Mouse (Mus musculus) megakaryocyte progenitor cell, adult 5-6 weeks (primary cell): ENCODE results near the gene Ccnt1. TPM values are rescaled to one million over a fixed set of nuclear protein-coding genes. Genes with fewer than 3 reads are reported as not detected.

Source experiments
- ATAC-seq: replicated peaks from 2 replicates; pipeline ENCODE4 v1.8.0; 2016; ENCODE audit warnings: mild to moderate bottlenecking, moderate TSS enrichment, inconsistent platforms; ENCODE audit not compliant: poor library complexity
- total RNA-seq, 2 experiments: library from RNA; stranded (forward) in 1 of 2; stranded (reverse) in 1 of 2; fragments of 157-497, 149-512 nt in 1 of 2; fragments of 200-1000 nt in 1 of 2; gene quantifications; 2 replicates each; pipeline versions ENCODE4 v1.2.3 to v1.2.4; 2015 to 2017

Ccnt1 gene
- total RNA-seq, 2 experiments from 2014 or later, result 54.1 to 57.8 TPM

DNA sequence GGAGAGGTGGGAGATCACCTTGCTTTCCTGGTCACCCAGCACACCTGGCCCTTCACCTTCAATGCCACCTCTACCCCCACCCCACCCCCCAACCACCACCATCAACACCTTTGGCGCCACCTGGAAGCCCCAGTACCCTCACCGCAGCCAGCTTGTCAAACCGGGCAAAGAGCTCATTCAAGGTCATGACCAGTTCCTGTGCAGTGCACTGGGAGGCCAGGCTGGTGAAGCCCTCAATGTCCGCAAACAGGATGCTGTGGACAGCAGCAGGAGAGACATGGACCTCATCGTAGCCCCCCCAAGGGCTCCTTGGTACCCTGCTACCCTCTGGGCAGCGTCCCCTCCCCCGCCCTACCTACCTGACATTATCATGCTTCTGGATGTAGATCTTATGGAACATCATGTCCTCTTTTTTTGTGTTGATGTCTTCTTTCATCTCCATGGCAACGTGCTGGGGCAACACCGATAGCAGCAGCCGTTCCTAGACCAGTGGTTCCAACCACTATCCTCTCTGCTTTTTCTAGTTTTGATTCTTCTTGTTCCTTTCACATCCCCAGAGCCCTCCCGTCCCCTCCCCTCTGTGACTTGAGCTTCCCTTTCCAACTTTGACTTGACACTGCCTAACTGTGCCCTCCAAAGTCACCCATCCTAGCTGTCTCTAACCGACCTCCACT is 29.4 kb upstream of the Ccnt1 start:
- ATAC-seq, result no peak

DNA sequence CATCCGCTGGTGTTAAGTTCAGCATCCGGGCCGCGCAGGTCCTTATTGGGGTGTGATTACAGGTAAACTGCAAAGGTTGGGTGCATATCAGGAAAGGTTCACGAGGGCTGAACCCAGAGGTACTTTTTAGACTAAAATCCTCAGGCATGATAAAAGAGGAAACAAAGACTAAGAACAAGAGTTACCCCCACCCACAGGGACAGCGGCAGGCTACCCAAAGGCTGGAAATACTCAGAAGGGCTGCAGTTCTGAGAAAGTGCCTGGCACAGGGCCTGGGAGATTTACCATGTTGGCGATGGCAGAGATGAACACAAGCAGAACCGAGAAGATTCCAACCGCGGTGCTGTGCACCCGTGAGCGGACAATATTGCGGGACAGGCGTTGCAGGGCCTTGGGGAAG is 25.9 kb upstream of the Ccnt1 start:
- no peak for ATAC-seq

- ATAC-seq, result no peak
These were observed 24.3 kb upstream of the Ccnt1 start for GRCm38 (mm10) chr15:98595049-98595448.

GRCm38 (mm10) chr15:98594193-98594592 is 23.5 kb upstream of the Ccnt1 start:
- no peak for ATAC-seq

DNA sequence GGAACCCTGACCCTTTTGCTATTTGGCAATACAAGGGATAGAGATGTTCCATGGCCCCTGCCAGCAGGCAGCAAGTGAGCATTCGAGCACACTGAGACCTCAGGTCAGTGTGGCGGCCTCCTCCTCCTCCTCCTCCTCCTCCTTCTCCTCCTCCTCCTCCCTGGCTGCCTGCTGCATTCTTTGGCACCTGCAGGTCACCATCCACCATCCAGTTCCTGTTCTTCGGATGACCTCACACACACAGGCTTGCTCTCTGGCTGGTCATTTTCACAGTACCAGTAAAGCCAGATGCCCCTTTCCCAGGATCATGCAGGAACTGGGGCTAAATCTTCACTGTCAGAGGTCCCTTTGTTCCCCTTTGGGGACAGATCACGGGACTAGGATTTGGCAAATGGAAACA is 20.7 kb upstream of the Ccnt1 start:
- no peak for ATAC-seq

- peak; percentile 42 for ATAC-seq
These were observed 19.1 kb upstream of the Ccnt1 start for GRCm38 (mm10) chr15:98589640-98590336.

DNA sequence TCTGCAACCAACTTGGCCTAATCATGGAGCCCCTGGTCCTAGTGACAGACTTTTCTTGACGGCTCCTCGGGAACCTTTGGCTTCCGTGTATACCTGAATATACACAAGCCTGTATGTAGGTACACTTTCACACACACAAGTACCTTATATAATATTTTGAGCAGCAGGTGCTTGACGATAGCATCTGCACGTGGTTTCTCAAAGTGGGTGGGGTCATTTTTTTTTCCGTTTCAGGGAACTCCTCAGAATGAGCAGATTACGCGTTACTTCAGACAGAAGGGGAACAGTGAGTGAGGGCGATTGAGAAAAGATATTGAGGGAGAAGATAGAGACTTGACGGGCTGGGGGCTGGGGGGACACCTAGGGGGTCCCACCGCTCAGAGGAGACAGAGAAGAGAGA is 17.0 kb upstream of the Ccnt1 start:
- ATAC-seq, result peak; percentile 20; the same call in 1 of the 2 replicates

DNA sequence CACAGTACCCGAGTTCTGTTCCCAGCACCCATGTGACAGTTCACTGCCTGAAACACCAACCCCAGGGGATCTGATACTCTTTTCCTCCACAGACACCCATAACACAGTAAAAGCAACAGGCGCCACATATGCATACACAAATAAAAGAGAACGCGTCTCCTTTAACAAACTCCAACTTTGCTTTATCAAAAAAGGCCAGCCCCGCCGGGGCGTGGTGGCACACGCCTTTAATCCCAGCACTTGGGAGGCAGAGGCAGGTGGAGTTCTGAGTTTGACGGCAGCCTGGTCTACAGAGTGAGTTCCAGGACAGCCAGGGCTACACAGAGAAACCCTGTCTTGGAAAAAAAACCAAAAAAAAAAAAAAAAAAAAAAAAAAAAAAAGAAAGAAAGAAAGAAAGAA is 15.4 kb upstream of the Ccnt1 start:
- ATAC-seq, result 0 out of 2 replicates have a peak, but pooled peaks have one; percentile 30

DNA sequence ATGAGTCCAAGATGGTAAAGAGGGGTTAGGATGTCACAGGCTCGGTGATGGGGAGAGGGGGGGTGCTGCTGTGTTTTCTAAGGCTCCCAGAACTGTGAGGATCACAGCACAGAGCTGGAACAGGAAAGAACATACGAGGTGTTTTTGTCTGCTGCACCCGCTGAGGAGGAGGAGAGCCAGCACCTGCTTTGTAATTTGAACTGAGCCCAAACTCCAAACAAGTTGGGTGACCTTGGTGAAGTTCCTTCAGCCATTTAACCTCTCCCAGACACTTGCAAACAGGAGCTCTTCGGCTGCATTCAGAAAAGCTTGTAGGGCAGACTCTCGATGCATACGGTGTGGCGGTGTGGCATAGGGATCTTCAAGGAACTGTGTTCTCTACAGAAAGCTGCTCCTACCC is 14.7 kb upstream of the Ccnt1 start:
- no peak for ATAC-seq

DNA sequence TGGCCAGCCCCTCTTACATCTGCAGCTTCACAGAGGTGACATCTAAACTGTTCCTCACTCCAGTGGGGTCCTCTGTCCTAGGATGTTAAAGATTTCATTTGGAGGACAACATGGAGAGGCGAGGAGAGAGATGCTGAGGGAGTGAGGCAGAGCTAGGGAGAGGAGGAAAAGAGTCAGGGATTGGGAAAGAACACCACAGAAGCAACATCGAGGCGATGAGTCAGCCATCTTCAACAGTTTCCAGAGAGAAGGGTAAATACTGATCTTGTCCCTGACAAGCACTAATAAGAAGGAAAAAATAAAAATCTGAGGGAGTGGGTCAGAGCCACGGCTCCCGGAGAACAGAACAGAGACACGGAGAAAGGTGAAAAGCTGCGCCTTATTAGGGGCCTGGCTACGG is 12.3 kb upstream of the Ccnt1 start:
- ATAC-seq, result no peak

GRCm38 (mm10) chr15:98582410-98582809 is 11.7 kb upstream of the Ccnt1 start:
- ATAC-seq, result no peak

DNA sequence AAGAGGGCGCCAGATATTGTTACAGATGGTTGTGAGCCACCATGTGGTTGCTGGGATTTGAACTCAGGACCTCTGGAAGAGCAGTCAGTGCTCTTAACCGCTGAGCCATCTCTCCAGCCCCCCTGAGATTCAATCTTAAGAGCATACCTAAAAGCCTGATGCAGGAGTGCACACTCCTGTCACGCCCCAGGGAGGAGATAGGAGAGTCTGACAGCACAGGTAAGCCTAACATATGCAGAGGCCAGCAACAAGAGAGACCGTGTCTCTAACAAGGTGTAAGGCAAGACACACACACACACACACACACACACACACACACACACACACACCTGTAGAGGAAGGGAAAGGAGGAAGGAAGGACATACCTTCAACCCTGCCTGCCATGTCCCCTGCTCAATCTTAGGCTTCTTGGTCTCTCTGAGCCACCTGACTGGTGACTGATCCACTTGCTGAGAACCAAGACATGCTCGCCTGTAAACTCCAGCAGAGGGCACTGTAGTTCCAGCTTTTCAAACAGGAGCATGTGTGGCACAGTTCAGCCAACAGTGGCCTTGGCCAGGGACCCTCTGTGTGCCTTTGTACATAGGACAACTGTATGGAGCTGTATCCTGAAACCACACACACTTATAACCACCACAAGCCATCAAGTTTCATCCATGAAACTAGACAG is 9.2 kb upstream of the Ccnt1 start:
- ATAC-seq, result peak; percentile 99

DNA sequence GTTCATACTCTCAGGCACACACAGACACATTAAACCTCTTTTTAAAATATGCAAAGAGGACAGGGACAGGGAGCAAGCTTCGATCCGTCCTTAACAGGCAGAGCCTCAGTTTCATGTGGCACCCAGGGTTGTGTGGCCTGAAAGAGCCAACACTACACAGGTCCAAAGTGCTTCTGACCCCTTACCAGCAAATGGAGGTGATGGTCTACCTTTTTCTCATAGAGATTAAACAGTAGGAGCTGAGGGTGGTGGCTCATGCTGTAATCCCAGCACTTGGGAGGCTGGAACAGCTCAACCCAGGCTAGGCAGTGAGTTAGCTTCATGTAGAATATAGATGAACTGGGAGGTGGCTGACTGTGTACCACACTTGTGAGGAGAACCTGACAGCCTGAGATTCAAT is 8.6 kb upstream of the Ccnt1 start:
- no peak for ATAC-seq

DNA sequence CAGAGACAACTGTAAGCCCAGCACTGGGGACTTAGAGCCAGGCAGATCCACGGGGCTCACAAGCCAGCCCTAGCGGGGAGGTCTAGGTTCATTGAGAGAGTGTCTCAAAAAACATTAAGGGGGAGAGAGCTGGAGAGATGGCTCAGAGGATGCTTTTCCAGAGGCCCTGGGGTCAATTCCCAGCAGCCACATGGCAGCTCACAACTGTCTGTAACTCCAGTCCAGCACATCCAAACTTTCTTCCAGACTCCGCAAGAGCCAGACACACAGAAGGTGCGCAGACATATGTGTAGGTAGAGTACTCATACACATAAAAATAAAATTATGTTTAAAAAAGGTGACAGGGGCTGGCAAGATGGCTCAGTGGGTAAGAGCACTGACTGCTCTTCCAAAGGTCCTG is 2.6 kb upstream of the Ccnt1 start:
- ATAC-seq, result no peak

DNA sequence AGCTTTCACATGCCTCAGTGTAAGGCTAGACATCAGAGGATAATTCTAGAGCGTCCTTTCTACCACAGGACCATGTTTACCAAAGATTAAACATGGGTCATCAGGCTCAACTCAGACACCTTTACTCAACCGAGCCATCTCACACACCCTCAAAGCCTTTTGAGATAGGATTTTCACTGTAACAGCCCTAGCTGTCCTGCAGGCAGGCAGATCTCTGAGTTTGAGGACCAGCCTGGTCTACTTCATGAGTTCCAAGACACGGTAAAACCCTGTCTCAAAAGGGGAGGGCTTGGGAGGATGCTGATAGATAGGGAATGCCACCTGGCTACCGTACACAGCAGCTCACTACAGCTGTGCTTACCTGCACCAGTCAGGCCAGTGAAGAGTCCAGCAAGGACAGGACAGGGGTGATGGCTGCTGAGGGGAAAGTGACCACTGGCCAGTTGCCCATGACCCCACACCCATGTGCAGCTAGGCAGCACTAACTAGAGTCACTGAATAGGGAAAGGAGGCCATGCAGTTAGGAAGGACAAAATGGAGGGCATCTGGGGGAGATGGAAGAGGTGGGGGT is 843 bp downstream of the Ccnt1 start:
- no peak for ATAC-seq

GRCm38 (mm10) chr15:98569216-98569615 is 1.5 kb downstream of the Ccnt1 start:
- no peak for ATAC-seq

GRCm38 (mm10) chr15:98568256-98569033 is 2.3 kb downstream of the Ccnt1 start:
- no peak for ATAC-seq

DNA sequence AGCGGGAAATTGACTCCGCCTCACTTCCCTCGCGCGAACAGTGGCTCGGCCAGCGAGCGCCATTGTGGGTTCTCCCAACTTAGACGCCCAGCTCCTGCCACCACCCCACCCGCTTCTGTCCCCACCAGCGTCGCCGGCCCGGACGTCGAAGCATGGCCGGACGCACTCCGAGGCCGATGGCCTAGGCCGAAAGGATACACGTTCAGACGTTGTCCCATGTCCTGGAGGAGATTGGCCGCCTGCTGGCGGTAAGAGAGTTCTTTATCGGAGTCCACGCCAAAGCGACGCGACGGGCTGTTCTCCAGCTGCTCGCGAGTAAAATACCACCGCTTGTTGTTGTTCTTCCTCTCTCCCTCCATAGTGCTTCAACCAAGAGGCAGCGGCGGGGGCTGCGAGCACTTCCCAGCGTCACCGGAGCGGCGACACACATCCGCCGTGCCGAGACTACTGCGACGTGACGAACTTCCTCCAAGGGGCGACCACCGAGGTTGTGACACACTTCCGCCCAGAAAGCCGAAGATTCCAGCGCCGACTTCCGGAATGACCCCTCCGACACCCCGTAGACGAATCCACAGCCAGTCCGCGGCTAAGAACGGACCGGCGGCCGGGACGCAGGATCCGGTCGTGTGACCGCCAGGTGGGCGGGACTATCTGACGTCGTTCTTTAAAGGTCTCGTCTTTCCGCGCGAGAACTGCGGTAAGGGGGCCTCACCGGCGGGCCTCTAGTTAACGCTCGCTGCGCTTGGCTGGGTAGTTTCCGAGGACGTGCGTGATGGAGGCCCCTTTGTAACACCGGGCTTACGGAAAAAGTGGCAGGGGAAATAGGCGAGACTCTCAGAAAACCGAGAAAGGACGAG is 3.2 kb downstream of the Ccnt1 start:
- ATAC-seq, result peak; percentile 89

- ATAC-seq, result no peak
These were observed 3.8 kb downstream of the Ccnt1 start for GRCm38 (mm10) chr15:98566973-98567277.

DNA sequence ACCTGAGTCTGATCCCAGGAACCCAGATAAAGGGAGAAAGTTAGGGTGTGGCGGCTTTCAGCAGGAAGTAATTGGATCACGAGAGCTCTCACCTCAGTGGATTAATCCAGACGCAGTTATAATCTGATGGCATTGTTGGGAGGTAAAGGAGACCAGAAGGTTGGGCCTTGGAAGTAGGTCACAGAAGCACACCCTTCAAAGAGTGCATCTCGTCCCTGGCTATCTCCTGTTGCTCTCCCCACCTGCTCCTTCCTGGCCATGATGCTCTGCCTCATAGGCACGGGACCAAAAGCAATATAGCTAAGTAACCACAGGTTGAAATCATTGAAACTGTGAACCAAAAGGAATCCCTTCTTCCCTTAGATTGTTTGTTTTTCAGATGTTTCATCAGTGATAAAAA is 13.5 kb downstream of the Ccnt1 start:
- no peak for ATAC-seq
